Mouse (Mus musculus) neural tube, embryonic 10.5 days (tissue): ENCODE results near the gene Tmcc1.

Experiments used
- DNase-seq: peaks from one replicate; pipeline ENCODE4 v3.0.0-alpha.2; 2017; ENCODE audit warnings: low spot score; ENCODE audit errors: extremely low spot score

Gene Tmcc1

GRCm38 (mm10) chr6:115973139-115973875, 220.0 kb downstream of the Tmcc1 start:
- no peak for DNase-seq

- DNase-seq, result no peak
These were observed 221.1 kb downstream of the Tmcc1 start for GRCm38 (mm10) chr6:115972083-115972764.

DNA sequence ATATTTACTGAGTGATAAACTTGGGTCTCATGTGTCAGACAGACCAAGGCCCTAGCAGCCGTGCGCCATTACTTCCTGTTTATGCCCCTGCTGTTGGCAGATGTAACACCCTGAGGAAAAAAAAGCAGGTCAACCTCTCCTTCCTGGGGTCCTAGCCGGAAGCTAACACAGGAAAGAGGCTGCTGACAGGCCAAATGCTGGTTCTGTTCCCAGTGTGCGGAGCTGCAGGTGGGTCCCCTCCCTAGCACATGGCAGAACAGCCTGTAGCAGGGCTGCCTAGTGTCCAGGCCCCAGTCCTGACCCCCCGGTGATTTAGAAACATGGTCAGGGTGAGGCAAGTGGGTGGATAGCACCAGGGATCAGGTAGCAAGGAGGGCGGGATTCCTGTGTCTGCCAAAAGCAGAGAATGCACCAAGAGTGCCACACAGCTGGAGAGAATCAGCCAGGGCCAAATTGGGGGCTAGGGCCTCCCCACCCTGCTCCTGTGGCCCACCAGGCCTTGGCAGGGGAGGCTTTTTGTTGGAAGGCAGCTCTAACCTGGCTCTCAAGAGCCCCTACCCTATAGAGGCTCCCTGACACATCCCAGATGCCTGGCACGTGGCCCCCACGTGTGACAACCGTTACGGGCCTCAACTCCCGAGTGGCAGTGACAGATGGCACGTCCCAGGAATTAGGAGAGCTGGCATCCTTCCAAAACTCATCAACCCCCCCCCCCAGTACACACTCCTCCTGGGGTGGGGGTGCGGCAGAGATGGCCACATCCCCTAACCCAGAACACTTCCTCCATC, 221.8 kb downstream of the Tmcc1 start:
- DNase-seq, result no peak

- DNase-seq, result no peak
These were observed 223.3 kb downstream of the Tmcc1 start for GRCm38 (mm10) chr6:115969952-115970351.

GRCm38 (mm10) chr6:115969103-115969502, 224.2 kb downstream of the Tmcc1 start:
- DNase-seq, result no peak

GRCm38 (mm10) chr6:115968700-115969099, 224.6 kb downstream of the Tmcc1 start:
- DNase-seq, result no peak
